Mouse (Mus musculus): ENCODE data around the gene Dcdc2b. TPM values are rescaled to one million over a fixed set of nuclear protein-coding genes. Genes with fewer than 3 reads are reported as not detected.

The Dcdc2b gene
- polyA plus RNA-seq, 1 experiment from 2014 or later, result 1.1 TPM

DNA sequence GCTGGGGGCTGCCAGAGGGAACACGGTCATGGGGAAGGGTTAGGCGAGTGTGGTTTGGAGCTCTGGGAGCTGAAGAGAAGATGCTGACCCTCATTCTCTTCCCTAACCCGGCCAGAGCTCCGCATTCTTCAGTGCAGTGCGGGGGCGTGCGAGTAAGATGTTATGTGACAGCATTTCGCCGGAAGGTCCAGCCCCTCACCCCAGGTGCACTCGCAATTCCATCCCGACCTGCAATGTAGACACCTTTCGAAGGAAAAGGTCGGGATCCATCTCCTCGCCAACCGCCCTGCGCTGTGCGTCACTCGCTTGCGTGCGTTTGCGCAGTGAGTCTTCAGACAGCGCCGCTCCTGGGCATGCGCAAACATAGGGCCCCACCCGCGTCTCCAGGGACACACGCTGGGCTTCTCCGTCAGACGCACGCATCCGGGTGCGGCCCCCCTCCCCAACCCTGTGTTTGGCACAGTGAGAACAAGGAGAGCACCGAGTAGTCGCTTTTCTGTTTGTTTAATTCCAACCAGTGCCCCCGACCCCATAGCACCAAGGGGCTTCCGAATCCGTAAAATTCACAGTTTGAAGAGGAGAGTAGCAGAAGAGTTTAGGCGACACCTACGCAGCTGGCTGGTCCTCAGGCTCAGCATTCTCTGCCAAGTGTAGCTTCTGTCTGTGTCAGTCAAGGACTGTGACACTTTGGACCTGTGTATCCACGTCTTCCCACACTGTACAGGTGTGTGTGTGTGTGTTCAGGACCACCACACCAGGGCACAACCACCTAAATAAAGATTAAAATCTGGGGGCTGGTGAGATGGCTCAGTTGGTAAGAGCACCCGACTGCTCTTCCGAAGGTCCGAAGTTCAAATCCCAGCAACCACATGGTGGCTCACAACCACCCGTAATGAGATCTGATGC, 5.0 kb upstream of the Dcdc2b start, which contains the start of gene Iqcc:
Gene Iqcc (minus strand): TSS at position 314 of the 906 bp plus-strand sequence.
- ATAC-seq, result peak; percentile 93
- peak within 1 kb of the TSS; percentile 70 for H3K4me2 ChIP-seq (replicated peaks)
- WGBS, result 4% methylated on average over 44 of the region's 44 CpGs
- peak within 1 kb of the TSS; percentile 83 for H3K27ac ChIP-seq
- H3K9ac ChIP-seq, result peak within 1 kb of the TSS; percentile 70
- H3K4me3 ChIP-seq (replicated peaks), result peak within 1 kb of the TSS; percentile 65
- no peaks in the 10 kb centered on the region for H3K27me3 ChIP-seq (replicated peaks)
- H3K9me3 ChIP-seq, result no peaks in the 10 kb centered on the region
- H3K36me3 ChIP-seq, result no peaks in the 10 kb centered on the region
- H3K4me1 ChIP-seq (replicated peaks), result peaks cover 23% of the 10 kb centered on the region

GRCm38 (mm10) chr4:129618031-129618430, 4.0 kb upstream of the Dcdc2b start:
- Histone ChIP-seq H3K4me1 (replicated peaks) (peaks cover 21% of the 10 kb centered on the region), H3K36me3 (no peaks in the 10 kb centered on the region), H3K9ac (peak overlapping the region; percentile 70), H3K9me3 (no peaks in the 10 kb centered on the region), H3K27ac (no peak overlapping the region), H3K27me3 (replicated peaks) (no peaks in the 10 kb centered on the region), H3K4me2 (replicated peaks) (peak overlapping the region; percentile 70), H3K4me3 (replicated peaks) (peak overlapping the region; percentile 65)
- 97% methylated on average over 5 of the region's 5 CpGs for WGBS
- ATAC-seq, result no peak

GRCm38 (mm10) chr4:129617121-129617641, 3.1 kb upstream of the Dcdc2b start:
- Histone ChIP-seq H3K9ac (no peak overlapping the region), H3K4me1 (replicated peaks) (peaks cover 12% of the 10 kb centered on the region), H3K27me3 (replicated peaks) (no peaks in the 10 kb centered on the region), H3K4me2 (replicated peaks) (no peak overlapping the region), H3K4me3 (replicated peaks) (no peak overlapping the region), H3K9me3 (no peaks in the 10 kb centered on the region), H3K36me3 (no peaks in the 10 kb centered on the region), H3K27ac (no peak overlapping the region)
- WGBS, result 96% methylated on average over 7 of the region's 7 CpGs
- ATAC-seq, result no peak

DNA sequence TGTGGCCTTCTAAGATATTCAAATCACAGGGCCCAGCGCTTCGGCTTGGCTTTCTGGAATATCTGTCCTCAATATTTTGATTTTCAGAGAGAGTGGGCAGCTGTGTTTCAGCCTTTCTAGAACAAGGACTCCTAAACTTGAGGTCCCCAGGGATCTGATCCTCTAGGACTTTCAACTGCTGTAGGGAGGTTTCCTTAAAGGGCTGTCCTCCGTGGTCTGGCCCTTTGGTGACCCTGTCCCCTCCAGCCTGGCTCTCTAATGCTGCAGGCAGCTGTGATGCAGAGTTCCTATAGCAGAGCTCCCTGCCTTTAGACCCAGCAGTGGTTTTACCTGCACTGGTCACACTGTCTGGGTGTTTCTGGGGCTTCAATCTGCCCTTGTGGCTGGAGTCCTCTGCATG, 2.6 kb upstream of the Dcdc2b start:
- WGBS, result 91% methylated on average over 3 of the region's 3 CpGs
- H3K9me3 ChIP-seq, result no peaks in the 10 kb centered on the region
- H3K4me3 ChIP-seq (replicated peaks), result no peak overlapping the region
- no peak for ATAC-seq
- H3K27ac ChIP-seq, result no peak overlapping the region
- H3K4me2 ChIP-seq (replicated peaks), result no peak overlapping the region
- no peak overlapping the region for H3K9ac ChIP-seq
- H3K4me1 ChIP-seq (replicated peaks), result peaks cover 9% of the 10 kb centered on the region
- no peaks in the 10 kb centered on the region for H3K27me3 ChIP-seq (replicated peaks)
- H3K36me3 ChIP-seq, result no peaks in the 10 kb centered on the region

GRCm38 (mm10) chr4:129615801-129616290, 1.8 kb upstream of the Dcdc2b start:
- no peaks in the 10 kb centered on the region for H3K9me3 ChIP-seq
- H3K9ac ChIP-seq, result no peak overlapping the region
- H3K4me2 ChIP-seq (replicated peaks), result no peak overlapping the region
- no peak overlapping the region for H3K4me3 ChIP-seq (replicated peaks)
- H3K4me1 ChIP-seq (replicated peaks), result peaks cover 5% of the 10 kb centered on the region; the same call in 1 of the 2 replicates
- no peaks in the 10 kb centered on the region for H3K27me3 ChIP-seq (replicated peaks)
- H3K27ac ChIP-seq, result no peak overlapping the region
- 83% methylated on average over 9 of the region's 9 CpGs for WGBS
- H3K36me3 ChIP-seq, result no peaks in the 10 kb centered on the region
- ATAC-seq, result no peak

GRCm38 (mm10) chr4:129610472-129610871, 3.6 kb downstream of the Dcdc2b start:
- Histone ChIP-seq H3K9me3 (no peaks in the 10 kb centered on the region), H3K4me3 (replicated peaks) (no peak overlapping the region), H3K4me2 (replicated peaks) (no peak overlapping the region), H3K36me3 (peaks cover 7% of the 10 kb centered on the region; the same call in 1 of the 2 replicates), H3K27me3 (replicated peaks) (no peaks in the 10 kb centered on the region), H3K9ac (no peak overlapping the region), H3K27ac (no peak overlapping the region), H3K4me1 (replicated peaks) (no peaks in the 10 kb centered on the region)
- 49% methylated on average over 3 of the region's 4 CpGs for WGBS
- ATAC-seq, result no peak

GRCm38 (mm10) chr4:129610026-129610425, 4.0 kb downstream of the Dcdc2b start:
- no peak overlapping the region for H3K27ac ChIP-seq
- WGBS, result 74% methylated on average over 4 of the region's 4 CpGs
- H3K27me3 ChIP-seq (replicated peaks), result no peaks in the 10 kb centered on the region
- H3K9ac ChIP-seq, result no peak overlapping the region
- peaks cover 7% of the 10 kb centered on the region; the same call in 1 of the 2 replicates for H3K36me3 ChIP-seq
- H3K4me3 ChIP-seq (replicated peaks), result no peak overlapping the region
- no peaks in the 10 kb centered on the region for H3K4me1 ChIP-seq (replicated peaks)
- no peaks in the 10 kb centered on the region for H3K9me3 ChIP-seq
- no peak overlapping the region for H3K4me2 ChIP-seq (replicated peaks)
- ATAC-seq, result no peak

DNA sequence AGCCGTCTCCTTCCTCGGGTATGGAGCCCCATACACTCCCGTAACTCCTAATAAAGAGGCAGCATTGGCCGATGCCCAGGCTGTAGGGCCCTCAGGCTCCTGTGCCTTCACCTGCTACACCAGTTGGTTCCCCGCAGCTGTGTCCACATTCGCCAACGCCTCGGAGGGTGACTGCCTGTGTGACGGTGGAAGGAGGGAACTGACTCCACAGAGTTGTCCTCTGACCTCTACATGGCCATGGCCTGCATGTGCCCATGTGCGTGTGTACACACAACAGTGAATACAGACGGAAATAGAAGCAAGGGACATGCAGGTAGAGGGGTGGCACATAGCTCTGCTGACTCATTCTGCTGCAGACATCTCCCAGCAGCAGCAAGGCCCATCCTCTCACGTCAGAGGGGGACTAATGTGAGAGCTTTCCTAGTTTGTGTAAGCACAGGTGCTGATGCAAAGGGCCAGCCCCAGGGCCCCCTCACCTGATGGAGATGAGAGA, 4.9 kb downstream of the Dcdc2b start:
- ATAC-seq, result no peak; the same call in 1 of the 2 replicates
- peaks cover 7% of the 10 kb centered on the region for H3K36me3 ChIP-seq

GRCm38 (mm10) chr4:129608426-129609025, 5.5 kb downstream of the Dcdc2b start:
- WGBS, result 34% methylated on average over 7 of the region's 7 CpGs
- Histone ChIP-seq H3K9ac (no peak overlapping the region), H3K27ac (no peak overlapping the region; the same call in 1 of the 2 replicates)

More for the DNA sequence above, 4.9 kb downstream of the Dcdc2b start:
- no peak overlapping the region for H3K4me3 ChIP-seq (replicated peaks)
- H3K27me3 ChIP-seq (replicated peaks), result no peaks in the 10 kb centered on the region
- 82% methylated on average over 12 of the region's 12 CpGs for WGBS
- H3K4me1 ChIP-seq (replicated peaks), result no peaks in the 10 kb centered on the region
- no peaks in the 10 kb centered on the region for H3K9me3 ChIP-seq
- no peak overlapping the region for H3K9ac ChIP-seq
- H3K27ac ChIP-seq, result no peak overlapping the region
- no peak overlapping the region for H3K4me2 ChIP-seq (replicated peaks)

GRCm38 (mm10) chr4:129600233-129601158, 13.6 kb downstream of the Dcdc2b start, which contains the start of the genes Eif3i and Tmem234:
Gene Eif3i, minus strand, starts transcription at chr4:129600648.
Gene Tmem234, plus strand, starts transcription at chr4:129600668.
- Histone ChIP-seq H3K36me3 (peaks cover 9% of the 10 kb centered on the region), H3K4me1 (replicated peaks) (peaks cover 23% of the 10 kb centered on the region), H3K4me3 (replicated peaks) (peak within 1 kb of the TSS; percentile 89), H3K4me2 (replicated peaks) (peak within 1 kb of the TSS; percentile 72), H3K9ac (peak within 1 kb of the TSS; percentile 90), H3K27me3 (replicated peaks) (no peaks in the 10 kb centered on the region), H3K9me3 (no peaks in the 10 kb centered on the region), H3K27ac (peak within 1 kb of the TSS; percentile 78)
- WGBS, result under 1% methylated on average over 74 of the region's 74 CpGs
- ATAC-seq, result peak; percentile 95

More at GRCm38 (mm10) chr4:129608426-129609025, 5.5 kb downstream of the Dcdc2b start:
- Histone ChIP-seq H3K9me3 (no peaks in the 10 kb centered on the region), H3K36me3 (peaks cover 7% of the 10 kb centered on the region), H3K27me3 (replicated peaks) (no peaks in the 10 kb centered on the region), H3K4me3 (replicated peaks) (no peak overlapping the region), H3K4me1 (replicated peaks) (no peaks in the 10 kb centered on the region), H3K4me2 (replicated peaks) (no peak overlapping the region)
- ATAC-seq, result peak; percentile 92

GRCm38 (mm10) chr4:129588865-129589264, 25.2 kb downstream of the Dcdc2b start:
- no peak overlapping the region for H3K9ac ChIP-seq
- H3K4me3 ChIP-seq (replicated peaks), result no peak overlapping the region
- H3K27me3 ChIP-seq (replicated peaks), result no peaks in the 10 kb centered on the region
- peaks cover 5% of the 10 kb centered on the region; the same call in 1 of the 2 replicates for H3K4me1 ChIP-seq (replicated peaks)
- 60% methylated on average over 4 of the region's 4 CpGs for WGBS
- H3K27ac ChIP-seq, result no peak overlapping the region
- peaks cover 23% of the 10 kb centered on the region for H3K36me3 ChIP-seq
- ATAC-seq, result no peak
- no peak overlapping the region for H3K4me2 ChIP-seq (replicated peaks)
- H3K9me3 ChIP-seq, result no peaks in the 10 kb centered on the region

All from intestine, embryonic 15.5 days (tissue).